Mouse (Mus musculus) adrenal gland, postnatal 14 days (tissue): ENCODE results near the gene Glis1. TPM values are rescaled to one million over a fixed set of nuclear protein-coding genes. Genes with fewer than 3 reads are reported as not detected.
"Not testable (repeated sequence)": the region's sequence is repeated elsewhere in the genome, so short reads cannot be mapped to it uniquely, and the experiment has no call there.

Experiments
- DNase-seq: peaks from one replicate; pipeline ENCODE4 v3.0.0; 2021; ENCODE audit warnings: mixed read lengths
- total RNA-seq: library from RNA; stranded (reverse); gene quantifications from 2 replicates; pipeline ENCODE4 v1.2.3, GENCODE M21; 2021

Glis1 gene
- total RNA-seq, 1 experiment from 2014 or later = 1.2 TPM

- DNase-seq = no peak
Measured at GRCm38 (mm10) chr4:107577146-107577839, 142.9 kb downstream of the Glis1 start.

GRCm38 (mm10) chr4:107580883-107581282, 146.5 kb downstream of the Glis1 start:
- DNase-seq = no peak

DNA sequence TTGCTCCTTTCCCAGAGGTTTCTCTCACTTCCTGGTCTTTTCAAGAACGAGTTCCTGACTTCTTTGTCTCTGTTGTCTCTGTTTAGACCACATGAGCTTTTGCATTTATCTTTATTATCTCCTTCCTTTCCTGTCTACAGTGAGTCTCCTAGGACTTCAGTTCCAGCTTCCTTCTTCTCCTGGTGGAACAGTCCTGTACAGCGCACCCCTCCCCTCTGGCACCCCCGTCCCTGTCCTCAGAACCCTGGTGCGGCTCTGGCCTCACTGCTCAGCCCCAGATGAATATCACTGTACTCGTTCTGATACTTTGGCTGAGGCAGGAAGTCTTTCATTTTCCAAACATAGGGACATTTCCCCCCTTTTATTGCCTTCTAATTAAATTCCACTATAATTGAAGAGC, 152.0 kb downstream of the Glis1 start:
- no peak for DNase-seq

- DNase-seq = no peak
Measured at GRCm38 (mm10) chr4:107588637-107589036, 154.2 kb downstream of the Glis1 start.

DNA sequence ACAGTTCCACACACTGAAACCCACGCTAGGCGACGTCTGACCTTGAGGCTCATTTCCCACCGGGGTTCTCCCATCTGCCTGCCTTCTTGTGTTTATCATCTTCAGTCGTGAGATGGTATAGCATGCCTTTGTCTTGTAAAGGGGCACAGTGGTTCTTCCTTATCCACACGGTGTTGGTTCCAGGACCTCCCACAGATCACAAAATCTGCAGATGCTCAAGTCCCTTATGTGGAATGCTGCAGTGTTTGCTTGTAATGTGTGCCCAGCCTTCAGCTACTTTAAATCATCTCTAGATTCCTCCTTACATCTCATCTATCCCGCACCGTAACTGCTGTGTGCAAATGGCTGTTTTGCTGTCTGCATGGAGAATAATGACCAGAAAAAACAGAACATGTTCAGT, 154.7 kb downstream of the Glis1 start:
- no peak for DNase-seq

DNA sequence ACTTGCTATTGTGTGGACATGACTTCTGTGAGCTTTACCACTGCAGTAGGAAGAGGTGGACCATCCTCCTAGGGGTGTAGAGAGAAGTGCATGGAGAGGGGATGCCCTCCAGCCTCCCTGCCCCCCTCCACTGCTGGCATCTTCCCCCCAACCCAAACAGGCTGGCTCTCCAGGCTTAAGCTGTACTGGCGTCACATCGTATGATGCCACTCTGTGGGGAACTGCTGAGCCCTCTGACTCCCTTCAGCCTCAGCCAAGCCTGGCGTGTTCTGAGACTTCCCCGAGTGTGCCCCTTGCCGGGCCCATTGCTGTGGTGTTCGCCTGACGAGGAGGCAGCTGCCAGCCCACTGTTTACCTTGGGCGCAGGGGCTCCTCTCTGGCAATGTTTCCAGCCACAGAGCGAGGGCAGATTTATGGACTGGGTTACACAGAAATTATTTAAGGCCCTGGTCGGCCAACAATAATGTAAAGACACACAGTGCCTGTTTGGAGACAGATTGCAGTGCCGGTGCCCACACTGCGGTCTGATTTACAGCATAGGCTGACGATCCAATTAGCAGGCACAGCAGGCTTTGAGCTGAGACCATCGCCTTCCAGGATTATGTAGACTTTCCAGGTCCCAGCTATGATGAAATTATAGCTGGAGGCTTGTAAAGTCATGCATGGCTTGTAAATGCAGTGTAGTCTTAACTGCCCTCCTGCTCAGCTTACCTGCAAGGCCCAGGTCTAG, 156.6 kb downstream of the Glis1 start:
- no peak for DNase-seq

DNA sequence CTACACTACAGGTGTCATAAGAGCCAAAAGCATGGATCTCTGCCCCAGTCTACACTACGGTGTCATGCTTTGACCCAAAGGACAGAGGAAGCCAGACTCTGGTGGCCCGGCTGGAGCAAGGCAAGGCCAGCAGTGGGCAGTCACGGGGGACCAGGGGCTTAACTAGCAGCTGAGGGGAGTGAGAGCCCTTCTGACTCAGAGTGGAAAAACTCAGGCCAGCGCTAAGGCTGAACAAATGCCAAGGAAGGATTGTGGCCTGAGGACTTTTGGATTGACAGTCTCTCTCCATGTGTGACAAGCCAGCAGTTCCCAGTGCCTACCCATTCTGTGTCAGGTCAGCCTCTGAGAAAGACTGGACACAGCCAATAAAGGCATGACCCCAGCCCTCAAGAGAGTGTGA, 159.0 kb downstream of the Glis1 start:
- no peak for DNase-seq

GRCm38 (mm10) chr4:107597226-107597897, 163.0 kb downstream of the Glis1 start:
- no peak for DNase-seq

DNA sequence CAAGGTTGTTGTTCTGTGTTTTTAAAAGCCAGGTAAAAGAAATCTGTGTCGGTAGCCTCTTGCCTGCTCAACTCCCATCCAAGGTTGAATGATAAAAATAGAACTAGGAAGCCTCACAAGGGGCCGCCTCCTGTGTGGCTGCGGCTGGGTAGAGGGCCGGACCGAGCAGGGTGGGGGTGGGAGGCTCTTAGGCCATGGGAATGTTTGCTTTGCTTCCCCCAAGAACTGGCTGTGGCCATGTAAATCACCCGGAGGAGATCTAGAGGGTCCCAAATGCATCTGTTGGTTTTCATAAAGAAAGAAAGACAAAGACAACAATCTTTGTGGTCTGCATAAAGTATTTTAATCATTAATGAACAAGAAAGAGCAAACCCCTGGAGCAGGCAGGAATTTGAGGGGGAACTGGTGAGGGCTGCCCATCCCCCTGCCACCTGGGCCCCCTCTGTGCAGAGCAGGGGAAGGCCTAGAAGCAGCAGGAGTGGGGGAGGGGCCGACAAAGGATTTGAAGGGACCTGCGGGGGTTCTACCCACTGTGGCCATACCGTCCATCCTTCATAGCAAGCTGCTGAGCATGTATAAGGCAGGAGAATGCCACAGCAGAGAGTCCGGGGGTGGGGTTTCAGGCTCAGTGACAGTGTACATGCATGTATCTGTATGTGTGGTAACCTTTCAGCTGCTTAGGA, 163.6 kb downstream of the Glis1 start:
- DNase-seq = no peak

DNA sequence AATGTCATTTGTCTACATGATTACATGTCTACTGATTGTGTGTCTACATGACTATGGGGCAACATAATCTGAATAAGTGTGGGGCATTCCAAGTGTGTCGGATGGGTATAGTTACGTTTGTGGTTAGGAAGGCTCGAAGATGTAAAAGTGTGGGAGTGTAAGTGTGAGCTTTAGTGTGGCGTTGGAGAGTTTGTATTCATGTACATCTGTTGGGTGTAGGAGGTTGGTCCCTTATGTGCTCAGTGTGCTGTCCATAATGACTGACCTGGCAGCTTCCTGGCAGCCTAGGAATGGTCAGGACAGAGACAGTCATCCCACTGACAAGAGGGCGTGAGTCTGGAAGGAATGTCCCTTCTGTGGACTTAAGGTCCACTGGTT, 164.2 kb downstream of the Glis1 start:
- not testable (repeated sequence) for DNase-seq

DNA sequence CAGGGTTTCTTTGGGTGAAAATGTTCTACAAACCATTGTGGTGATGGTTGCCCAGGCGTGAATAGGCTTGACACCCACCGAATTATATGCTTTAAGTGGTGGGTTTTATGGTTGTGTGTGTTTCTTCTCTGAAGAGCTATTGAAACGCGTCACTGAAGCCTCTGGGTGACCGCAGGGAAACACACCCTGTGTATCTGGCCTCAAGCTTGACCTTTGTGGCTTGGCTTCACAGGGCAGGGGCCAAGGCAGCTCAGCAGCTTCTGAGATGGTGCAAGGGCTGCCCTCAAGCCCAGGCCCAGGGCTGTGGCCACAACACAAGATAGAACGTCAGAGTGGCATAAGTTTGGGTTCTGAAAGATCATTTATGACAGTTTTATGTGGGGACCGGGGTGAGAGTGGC, 167.9 kb downstream of the Glis1 start:
- DNase-seq = no peak

- peak; percentile 81 for DNase-seq
Measured at GRCm38 (mm10) chr4:107602787-107603186, 168.4 kb downstream of the Glis1 start.

DNA sequence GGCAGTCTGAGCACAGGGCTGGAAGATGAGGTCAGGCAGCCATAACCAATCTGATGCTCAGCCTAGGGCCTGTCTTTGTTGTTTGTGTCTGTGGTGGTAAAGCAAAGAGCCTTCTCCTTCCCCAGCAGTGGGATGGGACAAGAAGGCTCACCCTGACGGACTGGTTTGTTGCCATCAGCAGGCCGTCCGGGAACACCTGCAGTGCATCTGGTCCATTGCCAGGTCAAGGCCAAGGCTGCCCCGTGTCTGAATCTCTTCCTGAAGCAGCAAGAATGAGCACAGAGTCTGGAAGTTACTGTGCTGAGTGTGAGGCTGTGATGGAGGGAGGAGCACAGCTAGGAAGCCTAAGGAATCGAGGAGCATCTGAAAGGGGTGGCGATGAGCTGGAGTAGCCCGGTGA, 168.8 kb downstream of the Glis1 start:
- no peak for DNase-seq

GRCm38 (mm10) chr4:107605964-107606602, 171.7 kb downstream of the Glis1 start:
- no peak for DNase-seq

DNA sequence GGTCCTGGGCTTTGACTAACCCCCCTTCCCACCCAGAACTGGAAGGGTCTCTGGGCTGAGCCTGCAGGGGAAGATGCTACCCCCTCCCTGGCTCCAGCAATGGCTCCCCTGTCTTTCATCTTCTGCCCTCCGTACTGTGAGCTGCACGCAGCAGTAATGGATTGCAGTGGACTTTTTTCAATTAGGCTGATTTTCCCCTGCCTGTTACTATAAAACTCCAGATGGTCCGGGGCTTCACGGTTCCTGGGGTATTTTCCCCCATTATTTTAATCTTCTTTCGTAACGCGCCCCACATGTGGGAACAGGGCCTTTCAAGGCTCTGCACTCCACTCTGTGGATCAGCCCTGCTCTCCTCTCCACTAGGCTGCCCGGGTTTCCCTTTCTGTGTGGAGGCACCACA, 175.4 kb downstream of the Glis1 start:
- no peak for DNase-seq

DNA sequence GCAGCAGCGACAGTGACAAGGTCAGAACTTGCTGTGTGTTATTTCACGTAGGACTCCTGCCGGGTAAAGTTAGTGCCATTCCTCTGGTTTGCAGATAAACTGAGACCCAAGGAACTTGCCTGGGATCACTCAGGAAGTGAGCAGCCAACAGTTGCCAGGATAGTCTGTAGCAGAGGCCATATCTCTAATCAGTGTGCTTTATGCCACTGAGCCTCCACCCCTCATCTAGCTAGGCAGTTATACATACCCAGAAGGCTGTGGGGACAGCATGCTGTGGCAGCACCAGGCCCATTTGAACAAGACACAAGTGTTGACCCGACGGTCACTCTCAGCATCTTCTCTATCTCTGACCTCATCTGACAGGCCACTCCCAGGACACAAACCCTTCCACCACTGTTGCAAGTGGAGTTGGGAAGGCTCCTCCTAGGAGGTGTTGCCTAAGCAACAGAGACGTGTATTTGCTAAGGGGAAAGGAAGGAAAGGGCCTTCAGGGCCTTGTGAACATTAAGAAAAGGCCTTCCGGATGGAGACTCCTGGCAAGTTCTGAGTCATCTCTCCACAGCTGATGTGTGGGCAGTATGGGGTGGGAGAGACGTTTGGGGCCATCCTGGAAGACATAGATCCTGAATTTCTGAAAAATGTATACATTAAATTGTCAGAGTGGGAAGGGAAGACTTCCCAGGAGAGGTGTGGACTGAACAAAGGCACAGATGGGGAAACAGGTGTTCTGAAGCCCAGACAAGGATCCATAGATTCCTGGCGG, 177.7 kb downstream of the Glis1 start:
- no peak for DNase-seq

GRCm38 (mm10) chr4:107617596-107618230, 183.3 kb downstream of the Glis1 start:
- no peak for DNase-seq

DNA sequence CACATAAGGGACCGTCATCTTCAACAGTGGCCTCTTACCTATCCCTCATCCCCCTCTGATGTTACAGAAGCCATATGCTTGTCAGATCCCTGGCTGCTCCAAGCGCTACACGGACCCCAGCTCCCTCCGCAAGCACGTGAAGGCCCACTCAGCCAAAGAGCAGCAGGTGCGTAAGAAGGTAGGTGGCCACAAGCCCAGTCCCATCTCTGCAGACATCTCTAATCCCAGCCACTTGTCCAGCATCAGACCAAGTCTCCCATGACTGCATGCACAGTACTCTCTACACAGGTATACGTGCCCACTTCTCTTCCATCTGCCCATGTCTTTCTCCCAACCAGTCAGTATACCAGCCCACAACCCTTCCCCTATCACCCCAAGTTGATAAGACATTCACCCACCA, 185.1 kb downstream of the Glis1 start:
- DNase-seq = no peak

GRCm38 (mm10) chr4:107621366-107621765, 187.0 kb downstream of the Glis1 start:
- no peak for DNase-seq

DNA sequence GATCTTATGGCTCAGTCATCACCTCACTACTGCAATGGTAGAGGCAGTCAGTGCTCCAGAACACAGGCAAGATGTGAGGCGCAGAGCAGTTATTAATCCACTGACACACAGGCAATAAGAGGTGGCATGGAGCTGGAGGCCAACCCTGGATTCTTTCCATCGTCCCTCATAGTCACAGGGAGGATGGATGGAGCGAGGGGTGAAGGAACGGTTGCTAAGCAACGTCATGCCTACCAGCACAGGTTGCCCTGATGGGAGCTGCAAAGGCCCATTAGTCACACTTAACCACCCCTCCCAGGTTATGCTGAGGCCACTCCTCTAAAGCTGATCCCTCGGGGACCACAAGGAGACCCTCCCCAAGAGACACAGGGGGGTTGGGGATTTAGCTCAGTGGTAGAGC, 187.9 kb downstream of the Glis1 start:
- DNase-seq = no peak

- no peak for DNase-seq
Measured at GRCm38 (mm10) chr4:107623916-107624315, 189.5 kb downstream of the Glis1 start.
